Mouse (Mus musculus) thymus, adult 2 months (tissue): ENCODE measurements around the gene Flrt3. TPM values are rescaled to one million over a fixed set of nuclear protein-coding genes. Genes with fewer than 3 reads are reported as not detected.

ENCODE experiments used
- DNase-seq: peaks from one replicate; pipeline ENCODE4 v3.0.0; 2021
- H3K27ac ChIP-seq: fragments of 200-500 bp; 2 replicates; pipeline ENCODE4 v1.5.1; 2012; ENCODE audit warnings: low read length, control low read depth; ENCODE audit not compliant: control insufficient read depth, insufficient read depth
- H3K27me3 ChIP-seq: fragments of 200-500 bp; 2 replicates; pipeline ENCODE4 v1.6.1; 2012; ENCODE audit warnings: mild to moderate bottlenecking, low read length, moderate library complexity, mixed read lengths; ENCODE audit not compliant: control insufficient read depth, insufficient read depth
- H3K36me3 ChIP-seq: fragments of 200-500 bp; 2 replicates; pipeline ENCODE4 v1.6.1; 2012; ENCODE audit warnings: mild to moderate bottlenecking, low read length, moderate library complexity; ENCODE audit not compliant: control insufficient read depth, insufficient read depth
- H3K4me1 ChIP-seq: fragments of 200-500 bp; replicated peaks from 2 replicates; pipeline ENCODE4 v1.6.1; 2012; ENCODE audit warnings: low read length; ENCODE audit not compliant: control insufficient read depth, insufficient read depth
- H3K4me3 ChIP-seq: fragments of 200-500 bp; 2 replicates; pipeline ENCODE4 v1.5.1; 2012; ENCODE audit warnings: mild to moderate bottlenecking, low read length, control low read depth, moderate library complexity; ENCODE audit not compliant: control insufficient read depth, insufficient read depth
- CTCF ChIP-seq: fragments of 200-500 bp; IDR thresholded peaks from 2 replicates; pipeline ENCODE4 v1.5.1; 2012; ENCODE audit warnings: mild to moderate bottlenecking, control low read depth, low read length, moderate library complexity, borderline replicate concordance; ENCODE audit not compliant: control insufficient read depth, poor library complexity, insufficient read depth; ENCODE audit errors: extremely low read depth
- POLR2A ChIP-seq: fragments of 200-500 bp; IDR thresholded peaks from 2 replicates; pipeline ENCODE4 v1.6.1; 2012; ENCODE audit warnings: mild to moderate bottlenecking, low read length, control low read depth, moderate library complexity; ENCODE audit not compliant: control insufficient read depth, poor library complexity, insufficient read depth; ENCODE audit errors: extremely low read depth
- WGBS: fragments of 180-500 bp; shearing (Covaris S2); methylation state at CpG from one replicate; pipeline ENCODE4 v1.1.7; 2018; 5-methylcytosine and 5-hydroxymethylcytosine counted together
- polyA plus RNA-seq: library from polyadenylated mRNA; depleted of rRNA; stranded (reverse); fragments of >200 nt; gene quantifications from 2 replicates; pipeline ENCODE4 v1.2.3, GENCODE M21; 2012

Gene Flrt3
- polyA plus RNA-seq, 1 experiment, result 0.50 TPM

DNA sequence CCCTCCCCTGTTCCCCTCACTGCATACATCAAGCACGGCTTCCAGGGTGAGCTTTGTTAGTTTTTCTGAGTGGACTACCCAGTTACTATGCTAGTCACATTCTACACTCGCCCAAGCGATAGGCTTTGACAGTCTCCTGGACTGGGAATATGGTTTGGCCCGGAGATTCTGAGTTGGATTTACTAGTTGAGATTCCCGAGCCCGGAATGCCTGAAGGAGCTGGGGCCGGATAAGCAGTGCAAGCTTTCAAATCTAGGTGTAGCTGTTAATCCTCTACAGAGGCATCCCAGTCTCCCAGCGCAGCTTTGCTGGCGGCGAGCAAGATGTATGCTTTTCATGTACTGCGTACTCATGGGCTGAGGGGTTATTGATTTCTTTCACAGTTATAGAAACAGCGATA is 812 bp downstream of the Flrt3 start:
- DNase-seq, result no peak
- Histone ChIP-seq H3K4me1 (no peaks in the 10 kb centered on the region), H3K36me3 (no peaks in the 10 kb centered on the region), H3K27me3 (no peaks in the 10 kb centered on the region), H3K27ac (no peak overlapping the region), H3K4me3 (no peak overlapping the region)
- TF ChIP-seq POLR2A, result no peak
- no peak for TF ChIP-seq CTCF
- WGBS, result 13% methylated on average over 12 of the region's 12 CpGs

DNA sequence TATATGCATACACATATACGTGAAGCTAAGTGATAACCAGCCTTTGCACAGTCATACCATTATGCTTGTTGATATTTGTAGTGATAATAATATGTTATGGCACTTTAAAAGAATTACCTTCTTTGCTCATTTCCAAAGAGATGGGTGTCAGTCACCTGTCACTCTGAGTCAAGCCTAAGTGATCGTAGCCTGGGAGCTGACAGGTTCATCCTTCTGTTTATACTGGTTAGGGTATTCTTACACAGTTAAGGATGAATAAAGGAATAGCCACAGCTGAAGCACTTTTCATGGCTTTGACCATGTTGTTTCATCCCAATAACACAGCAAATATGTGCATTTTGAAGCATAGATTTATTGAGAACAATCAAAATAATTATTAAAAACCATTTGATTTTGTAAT is 1.5 kb downstream of the Flrt3 start:
- Histone ChIP-seq H3K36me3 (no peaks in the 10 kb centered on the region), H3K4me1 (no peaks in the 10 kb centered on the region), H3K4me3 (no peak overlapping the region), H3K27ac (no peak overlapping the region), H3K27me3 (no peaks in the 10 kb centered on the region)
- no peak for TF ChIP-seq POLR2A
- DNase-seq, result no peak
- 91% methylated on average over 2 of the region's 2 CpGs for WGBS

GRCm38 (mm10) chr2:140669081-140669480 is 2.2 kb downstream of the Flrt3 start:
- Histone ChIP-seq H3K36me3 (no peaks in the 10 kb centered on the region), H3K27me3 (no peaks in the 10 kb centered on the region), H3K27ac (no peak overlapping the region), H3K4me3 (no peak overlapping the region), H3K4me1 (no peaks in the 10 kb centered on the region)
- no peak for DNase-seq
- TF ChIP-seq POLR2A, result no peak
- TF ChIP-seq CTCF, result no peak
- 93% methylated on average over 2 of the region's 2 CpGs for WGBS

GRCm38 (mm10) chr2:140668311-140668710 is 3.0 kb downstream of the Flrt3 start:
- 17% methylated on average over 8 of the region's 8 CpGs for WGBS
- H3K27me3 ChIP-seq, result no peaks in the 10 kb centered on the region
- no peak for DNase-seq
- H3K36me3 ChIP-seq, result no peaks in the 10 kb centered on the region
- no peak overlapping the region for H3K4me3 ChIP-seq
- no peak overlapping the region for H3K27ac ChIP-seq
- no peaks in the 10 kb centered on the region for H3K4me1 ChIP-seq
- TF ChIP-seq CTCF, result no peak
- no peak for TF ChIP-seq POLR2A

- Histone ChIP-seq H3K27me3 (no peaks in the 10 kb centered on the region), H3K4me3 (no peak overlapping the region), H3K27ac (no peak overlapping the region), H3K4me1 (no peaks in the 10 kb centered on the region), H3K36me3 (no peaks in the 10 kb centered on the region)
- DNase-seq, result no peak
- WGBS, result 82% methylated on average over 13 of the region's 13 CpGs
- TF ChIP-seq POLR2A, result no peak
- no peak for TF ChIP-seq CTCF
Measured at GRCm38 (mm10) chr2:140667261-140668047, 3.8 kb downstream of the Flrt3 start.

DNA sequence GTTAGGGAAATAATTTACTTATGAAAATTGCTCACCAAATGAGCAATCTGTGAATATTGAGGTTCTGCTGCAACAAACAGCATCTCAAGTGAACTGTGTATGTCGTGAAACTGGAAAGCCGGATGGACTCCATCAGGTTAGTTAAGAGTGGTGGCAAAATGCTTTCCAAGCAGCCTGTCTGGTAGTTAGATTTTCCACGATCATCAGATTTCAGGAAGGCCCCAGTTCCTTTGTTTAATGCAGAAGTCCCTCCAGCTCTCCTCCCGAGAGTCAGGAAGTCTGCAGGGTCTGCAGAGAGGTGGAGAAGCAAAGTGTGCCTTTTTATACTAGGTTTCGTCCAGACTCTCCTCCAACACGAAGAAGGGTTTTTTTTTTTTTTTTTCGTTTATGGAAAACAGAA is 4.4 kb downstream of the Flrt3 start:
- WGBS, result 61% methylated on average over 7 of the region's 7 CpGs
- Histone ChIP-seq H3K36me3 (no peaks in the 10 kb centered on the region), H3K4me3 (no peak overlapping the region), H3K27me3 (no peaks in the 10 kb centered on the region), H3K27ac (no peak overlapping the region), H3K4me1 (no peaks in the 10 kb centered on the region)
- DNase-seq, result no peak
- TF ChIP-seq CTCF (no peak), POLR2A (no peak)

- no peak for DNase-seq
- no peaks in the 10 kb centered on the region for H3K36me3 ChIP-seq
- H3K4me3 ChIP-seq, result no peak overlapping the region
- TF ChIP-seq POLR2A (no peak), CTCF (no peak)
- no peaks in the 10 kb centered on the region for H3K4me1 ChIP-seq
- H3K27me3 ChIP-seq, result no peaks in the 10 kb centered on the region
- 92% methylated on average over 4 of the region's 4 CpGs for whole genome bisulfite sequencing
- H3K27ac ChIP-seq, result no peak overlapping the region
Measured at GRCm38 (mm10) chr2:140664381-140664780, 6.9 kb downstream of the Flrt3 start.
